Mouse (Mus musculus): ENCODE results near the gene 6430571L13Rik. TPM values are rescaled to one million over a fixed set of nuclear protein-coding genes. Genes with fewer than 3 reads are reported as not detected.

The 6430571L13Rik gene
- polyA plus RNA-seq, 1 experiment from 2014 or later: 0.85 TPM

DNA sequence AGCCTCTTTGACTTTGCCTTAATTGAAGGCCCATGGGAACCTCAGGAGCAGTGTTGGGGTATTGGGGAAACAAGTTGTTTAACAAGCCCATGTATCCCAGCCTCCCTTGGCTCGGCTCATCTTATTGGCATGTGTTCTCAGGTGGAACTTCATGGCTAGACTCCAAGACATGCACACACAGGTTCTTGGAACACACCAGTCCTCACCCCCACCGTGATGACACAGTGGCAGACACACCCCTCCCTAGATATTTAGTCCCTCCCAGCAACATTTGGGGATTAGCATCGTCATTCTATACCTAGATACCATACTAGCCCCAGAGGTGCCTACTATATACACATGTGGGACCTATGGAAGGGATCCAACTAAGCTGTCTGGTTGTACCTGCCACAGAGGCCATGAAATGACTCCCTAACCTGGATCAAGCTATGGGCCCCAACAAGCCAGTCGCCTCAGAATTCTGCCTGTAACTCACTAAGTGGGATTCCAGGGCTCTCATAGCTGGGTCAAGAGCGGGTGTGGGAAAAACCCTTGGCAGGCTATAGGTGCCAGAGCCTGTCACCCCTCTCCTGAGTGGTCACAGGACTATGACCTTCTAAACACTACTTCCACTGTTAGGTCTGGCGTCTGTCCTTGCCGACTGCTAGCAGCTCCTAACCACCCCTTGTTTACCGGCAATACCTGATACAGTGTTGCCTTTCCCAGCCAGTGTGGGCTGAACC lies 42.2 kb upstream of the 6430571L13Rik start:
- ATAC-seq (ENCODE audit: low read depth): no peak
- H3K9me3 ChIP-seq (ENCODE audit: control insufficient read depth, low read length): no peaks in the 10 kb centered on the region
- H3K36me3 ChIP-seq (ENCODE audit: control insufficient read depth, insufficient read depth, low read length): peaks cover 14% of the 10 kb centered on the region
- WGBS: 55% methylated on average over 8 of the region's 8 CpGs
- no peaks in the 10 kb centered on the region for H3K27me3 ChIP-seq (ENCODE audit: control insufficient read depth, insufficient read depth, low read depth, low read length)
- H3K27ac ChIP-seq (ENCODE audit: low read length): peak overlapping the region; percentile 80
- peak overlapping the region; percentile 80 for H3K4me3 ChIP-seq (ENCODE audit: low read length)
- peak overlapping the region; percentile 91 for H3K4me2 ChIP-seq (ENCODE audit: low read depth, low read length)
- H3K9ac ChIP-seq (ENCODE audit: low read length): peak overlapping the region; percentile 91
- peaks cover 21% of the 10 kb centered on the region for H3K4me1 ChIP-seq (replicated peaks; ENCODE audit: control insufficient read depth, insufficient read depth, low read length)

DNA sequence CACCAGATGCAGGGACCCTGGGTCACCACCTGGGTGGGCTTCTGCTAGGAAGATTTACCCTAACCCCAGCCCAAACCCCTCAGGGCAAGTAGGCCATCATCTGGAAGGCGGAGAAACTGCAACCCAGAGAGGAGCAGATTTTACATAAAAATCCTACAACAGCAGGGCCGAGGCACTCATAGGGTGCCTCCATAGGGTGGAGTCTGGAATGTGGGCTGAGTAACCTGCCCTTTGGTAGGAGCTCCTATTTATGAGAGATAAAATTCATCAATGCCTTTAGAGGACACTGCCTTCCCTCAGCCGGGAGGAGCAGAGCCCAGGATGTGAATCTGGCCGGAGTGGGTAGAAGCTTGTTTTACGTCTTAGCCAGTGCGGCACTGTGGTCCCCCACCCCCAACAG lies 41.5 kb upstream of the 6430571L13Rik start:
- Histone ChIP-seq H3K27me3 (ENCODE audit: control insufficient read depth, insufficient read depth, low read depth, low read length) (no peaks in the 10 kb centered on the region), H3K9ac (ENCODE audit: low read length) (peak overlapping the region; percentile 54), H3K4me2 (ENCODE audit: low read depth, low read length) (peak overlapping the region; percentile 91), H3K27ac (ENCODE audit: low read length) (peak overlapping the region; percentile 80), H3K4me1 (replicated peaks; ENCODE audit: control insufficient read depth, insufficient read depth, low read length) (peaks cover 21% of the 10 kb centered on the region), H3K4me3 (ENCODE audit: low read length) (peak overlapping the region; percentile 80), H3K9me3 (ENCODE audit: control insufficient read depth, low read length) (no peaks in the 10 kb centered on the region), H3K36me3 (ENCODE audit: control insufficient read depth, insufficient read depth, low read length) (peaks cover 14% of the 10 kb centered on the region)
- 69% methylated on average over 6 of the region's 6 CpGs for WGBS
- ATAC-seq (ENCODE audit: low read depth): no peak

DNA sequence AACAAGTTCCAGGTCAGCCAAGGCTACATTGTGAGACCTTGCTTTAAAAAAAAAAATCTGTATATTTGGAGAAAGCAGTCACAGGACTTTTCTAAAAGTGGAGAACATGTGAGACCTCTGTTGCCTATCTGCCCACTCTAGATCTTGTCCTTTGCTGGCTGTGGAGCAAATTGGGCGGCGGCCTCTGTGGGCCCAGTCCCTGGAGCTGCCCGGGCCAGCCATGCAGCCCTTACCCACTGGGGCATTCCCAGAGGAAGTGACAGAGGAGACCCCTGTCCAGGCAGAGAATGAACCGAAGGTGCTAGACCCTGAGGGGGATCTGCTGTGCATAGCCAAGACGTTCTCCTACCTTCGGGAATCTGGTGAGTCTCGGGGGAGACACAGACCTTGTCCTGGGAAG lies 40.6 kb upstream of the 6430571L13Rik start:
- WGBS: 81% methylated on average over 7 of the region's 7 CpGs
- no peak overlapping the region for H3K9ac ChIP-seq (ENCODE audit: low read length)
- H3K4me2 ChIP-seq (ENCODE audit: low read depth, low read length): no peak overlapping the region
- H3K27ac ChIP-seq (ENCODE audit: low read length): no peak overlapping the region
- H3K36me3 ChIP-seq (ENCODE audit: control insufficient read depth, insufficient read depth, low read length): peaks cover 14% of the 10 kb centered on the region
- ATAC-seq (ENCODE audit: low read depth): no peak
- no peaks in the 10 kb centered on the region for H3K9me3 ChIP-seq (ENCODE audit: control insufficient read depth, low read length)
- H3K27me3 ChIP-seq (ENCODE audit: control insufficient read depth, insufficient read depth, low read depth, low read length): no peaks in the 10 kb centered on the region
- H3K4me3 ChIP-seq (ENCODE audit: low read length): no peak overlapping the region
- H3K4me1 ChIP-seq (replicated peaks; ENCODE audit: control insufficient read depth, insufficient read depth, low read length): peaks cover 21% of the 10 kb centered on the region

DNA sequence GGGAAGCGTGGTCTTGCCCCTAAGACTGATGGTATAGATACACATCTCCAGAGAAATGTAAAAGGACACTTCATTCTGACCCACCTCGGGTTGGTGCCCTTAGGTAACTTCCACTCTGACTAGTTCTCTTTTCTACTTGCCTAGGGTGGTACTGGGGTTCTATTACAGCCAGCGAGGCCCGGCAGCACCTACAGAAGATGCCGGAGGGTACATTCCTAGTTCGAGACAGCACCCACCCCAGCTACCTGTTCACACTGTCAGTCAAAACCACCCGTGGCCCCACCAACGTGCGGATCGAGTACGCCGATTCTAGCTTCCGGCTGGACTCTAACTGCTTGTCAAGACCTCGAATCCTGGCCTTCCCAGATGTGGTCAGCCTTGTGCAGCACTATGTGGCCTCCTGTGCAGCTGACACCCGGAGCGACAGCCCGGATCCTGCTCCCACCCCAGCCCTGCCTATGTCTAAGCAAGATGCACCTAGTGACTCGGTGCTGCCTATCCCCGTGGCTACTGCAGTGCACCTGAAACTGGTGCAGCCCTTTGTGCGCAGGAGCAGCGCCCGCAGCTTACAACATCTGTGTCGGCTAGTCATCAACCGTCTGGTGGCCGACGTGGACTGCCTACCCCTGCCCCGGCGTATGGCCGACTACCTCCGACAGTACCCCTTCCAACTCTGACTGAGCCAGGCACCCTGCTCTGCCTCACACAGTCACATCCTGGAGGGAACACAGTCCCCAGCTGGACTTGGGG lies 40.0 kb upstream of the 6430571L13Rik start:
- Histone ChIP-seq H3K36me3 (ENCODE audit: control insufficient read depth, insufficient read depth, low read length) (peaks cover 14% of the 10 kb centered on the region), H3K27ac (ENCODE audit: low read length) (no peak overlapping the region), H3K4me3 (ENCODE audit: low read length) (no peak overlapping the region), H3K9ac (ENCODE audit: low read length) (no peak overlapping the region), H3K4me2 (ENCODE audit: low read depth, low read length) (no peak overlapping the region), H3K4me1 (replicated peaks; ENCODE audit: control insufficient read depth, insufficient read depth, low read length) (peaks cover 24% of the 10 kb centered on the region), H3K27me3 (ENCODE audit: control insufficient read depth, insufficient read depth, low read depth, low read length) (no peaks in the 10 kb centered on the region), H3K9me3 (ENCODE audit: control insufficient read depth, low read length) (no peaks in the 10 kb centered on the region)
- 90% methylated on average over 30 of the region's 30 CpGs for WGBS
- no peak for ATAC-seq (ENCODE audit: low read depth)

DNA sequence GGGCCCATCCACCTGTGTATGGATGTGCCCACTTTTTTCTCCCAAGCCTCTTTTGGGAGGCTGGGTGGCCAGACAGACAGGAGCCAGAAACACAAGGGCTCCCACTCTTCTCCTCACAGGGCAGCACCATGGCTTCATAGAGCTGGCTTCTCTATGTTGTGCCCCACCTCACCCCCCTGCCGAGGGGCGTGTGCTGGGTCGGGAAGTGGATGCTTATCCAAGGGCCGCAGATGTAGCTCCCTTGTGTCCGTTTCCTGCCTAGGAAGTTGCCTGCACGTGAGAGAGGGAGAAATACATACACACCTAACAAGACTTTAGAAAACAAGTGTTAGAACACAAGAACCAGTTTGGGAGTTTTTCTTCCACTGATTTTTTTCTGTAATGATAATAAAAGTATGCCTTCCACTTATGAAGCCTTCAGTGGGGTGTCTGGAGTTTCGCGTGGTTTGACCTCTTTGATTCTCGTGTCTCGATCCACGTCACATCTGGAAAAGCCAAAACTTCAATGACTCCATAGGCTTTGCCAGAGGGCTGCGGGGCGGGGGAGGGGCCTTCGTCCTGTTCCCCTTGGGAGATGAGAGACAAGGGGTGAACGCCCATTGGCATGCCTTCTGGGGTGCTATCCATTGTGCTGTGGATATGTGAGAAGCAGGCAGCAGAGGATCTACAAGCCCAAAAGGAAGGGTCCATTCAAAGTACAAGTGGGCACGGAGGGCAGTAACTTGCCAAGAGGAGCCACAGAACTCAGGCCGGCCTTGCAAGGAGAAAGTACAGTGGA lies 38.7 kb upstream of the 6430571L13Rik start:
- H3K4me2 ChIP-seq (ENCODE audit: low read depth, low read length): no peak overlapping the region
- WGBS: 69% methylated on average over 17 of the region's 17 CpGs
- H3K9me3 ChIP-seq (ENCODE audit: control insufficient read depth, low read length): no peaks in the 10 kb centered on the region
- H3K36me3 ChIP-seq (ENCODE audit: control insufficient read depth, insufficient read depth, low read length): peaks cover 14% of the 10 kb centered on the region
- H3K27me3 ChIP-seq (ENCODE audit: control insufficient read depth, insufficient read depth, low read depth, low read length): no peaks in the 10 kb centered on the region
- peaks cover 27% of the 10 kb centered on the region for H3K4me1 ChIP-seq (replicated peaks; ENCODE audit: control insufficient read depth, insufficient read depth, low read length)
- H3K4me3 ChIP-seq (ENCODE audit: low read length): no peak overlapping the region
- peak overlapping the region; percentile 64 for H3K27ac ChIP-seq (ENCODE audit: low read length)
- no peak overlapping the region for H3K9ac ChIP-seq (ENCODE audit: low read length)
- ATAC-seq (ENCODE audit: low read depth): no peak

DNA sequence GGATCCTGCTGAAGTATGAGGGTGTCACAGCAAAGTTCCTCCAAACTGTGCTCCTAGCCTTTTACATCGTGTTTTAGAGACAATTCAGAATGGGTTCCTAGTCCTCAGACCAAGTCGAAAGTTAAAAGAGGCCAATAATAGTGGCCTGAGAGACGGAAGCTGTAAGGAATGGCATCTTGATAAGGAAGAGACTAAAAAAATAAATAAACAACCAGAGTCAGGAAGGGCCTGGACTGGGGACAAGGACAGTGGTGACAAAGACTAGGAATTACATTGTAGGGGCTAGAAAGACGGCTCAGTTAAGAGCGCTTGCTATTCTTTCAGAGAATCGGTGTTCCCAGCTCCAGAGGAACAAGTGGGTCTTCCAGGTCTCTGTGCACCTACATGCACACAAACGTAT lies 37.8 kb upstream of the 6430571L13Rik start:
- Histone ChIP-seq H3K9ac (ENCODE audit: low read length) (no peak overlapping the region), H3K36me3 (ENCODE audit: control insufficient read depth, insufficient read depth, low read length) (peaks cover 14% of the 10 kb centered on the region), H3K4me1 (replicated peaks; ENCODE audit: control insufficient read depth, insufficient read depth, low read length) (peaks cover 30% of the 10 kb centered on the region), H3K4me3 (ENCODE audit: low read length) (no peak overlapping the region), H3K27me3 (ENCODE audit: control insufficient read depth, insufficient read depth, low read depth, low read length) (no peaks in the 10 kb centered on the region), H3K4me2 (ENCODE audit: low read depth, low read length) (no peak overlapping the region), H3K27ac (ENCODE audit: low read length) (peak overlapping the region; percentile 64), H3K9me3 (ENCODE audit: control insufficient read depth, low read length) (no peaks in the 10 kb centered on the region)
- no peak for ATAC-seq (ENCODE audit: low read depth)
- WGBS: 44% methylated on average over 7 of the region's 7 CpGs

DNA sequence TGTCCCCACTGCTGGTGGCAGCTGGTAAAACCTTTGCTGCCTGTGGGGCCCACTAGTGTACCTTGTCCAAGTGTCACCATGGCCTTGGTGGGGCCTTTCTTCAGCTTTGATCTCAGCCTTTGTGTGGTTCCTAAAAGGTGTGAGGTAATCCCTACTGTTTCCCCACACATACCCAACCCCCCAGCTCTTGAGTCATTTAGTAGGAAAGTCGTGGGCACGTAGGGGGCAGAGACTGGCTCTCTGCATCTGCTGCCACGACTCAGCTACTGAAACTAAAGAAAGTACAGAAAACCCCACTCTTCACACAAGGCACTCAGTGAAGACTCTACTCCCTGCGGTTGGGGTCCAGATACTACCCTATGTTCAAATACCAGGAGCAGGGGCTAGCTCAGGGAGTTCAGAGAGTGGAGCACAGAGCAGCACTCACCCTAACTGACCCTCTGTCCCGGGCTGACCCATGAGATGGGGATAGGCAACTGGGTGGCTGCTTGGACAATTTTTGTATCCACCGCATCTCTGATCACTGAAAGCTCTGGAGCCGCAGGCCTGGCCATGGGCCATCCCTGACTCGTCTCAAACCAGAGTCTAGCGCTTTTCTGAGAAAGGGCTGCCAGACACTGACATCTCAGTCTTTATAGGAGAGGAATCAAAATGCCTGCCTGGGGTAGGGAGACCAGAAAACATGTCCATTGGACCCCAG lies 37.1 kb upstream of the 6430571L13Rik start:
- Histone ChIP-seq H3K27ac (ENCODE audit: low read length) (peak overlapping the region; percentile 64; the same call in 1 of the 2 replicates), H3K4me3 (ENCODE audit: low read length) (no peak overlapping the region), H3K9me3 (ENCODE audit: control insufficient read depth, low read length) (no peaks in the 10 kb centered on the region), H3K9ac (ENCODE audit: low read length) (no peak overlapping the region; the same call in 1 of the 2 replicates), H3K4me2 (ENCODE audit: low read depth, low read length) (no peak overlapping the region), H3K36me3 (ENCODE audit: control insufficient read depth, insufficient read depth, low read length) (peaks cover 14% of the 10 kb centered on the region), H3K4me1 (replicated peaks; ENCODE audit: control insufficient read depth, insufficient read depth, low read length) (peaks cover 32% of the 10 kb centered on the region), H3K27me3 (ENCODE audit: control insufficient read depth, insufficient read depth, low read depth, low read length) (no peaks in the 10 kb centered on the region)
- 66% methylated on average over 9 of the region's 9 CpGs for WGBS
- no peak for ATAC-seq (ENCODE audit: low read depth)

DNA sequence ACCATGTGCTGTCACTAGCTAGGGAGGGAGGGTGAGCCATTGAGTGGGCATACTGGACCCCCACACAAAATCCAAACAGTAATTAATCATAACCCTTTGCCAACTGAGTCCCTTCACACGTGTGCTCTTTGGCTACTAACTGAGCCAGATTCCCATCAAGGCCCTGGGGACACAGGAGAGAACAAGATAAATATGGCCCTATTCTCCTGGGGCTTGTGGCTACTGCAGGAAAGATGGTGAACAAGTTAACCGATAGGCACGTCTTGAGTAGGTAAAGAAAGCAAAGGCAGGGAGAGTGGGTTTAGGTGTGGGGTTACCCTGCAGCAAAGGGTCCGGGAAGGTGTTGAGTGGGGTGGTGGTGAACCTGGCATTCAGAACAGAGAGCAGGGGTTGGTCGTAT lies 36.5 kb upstream of the 6430571L13Rik start:
- Histone ChIP-seq H3K9me3 (ENCODE audit: control insufficient read depth, low read length) (no peaks in the 10 kb centered on the region), H3K4me1 (replicated peaks; ENCODE audit: control insufficient read depth, insufficient read depth, low read length) (peaks cover 36% of the 10 kb centered on the region)

More for the DNA sequence above, 36.5 kb upstream of the 6430571L13Rik start:
- no peak for ATAC-seq (ENCODE audit: low read depth)
- Histone ChIP-seq H3K4me3 (ENCODE audit: low read length) (no peak overlapping the region), H3K27me3 (ENCODE audit: control insufficient read depth, insufficient read depth, low read depth, low read length) (no peaks in the 10 kb centered on the region), H3K27ac (ENCODE audit: low read length) (no peak overlapping the region), H3K4me2 (ENCODE audit: low read depth, low read length) (no peak overlapping the region), H3K36me3 (ENCODE audit: control insufficient read depth, insufficient read depth, low read length) (peaks cover 14% of the 10 kb centered on the region), H3K9ac (ENCODE audit: low read length) (no peak overlapping the region)
- WGBS: 78% methylated on average over 5 of the region's 5 CpGs

Measured in lung, embryonic 16.5 days (tissue).